Mouse (Mus musculus): Measurements from ENCODE around the gene Hoxa3.

The Hoxa3 gene

DNA sequence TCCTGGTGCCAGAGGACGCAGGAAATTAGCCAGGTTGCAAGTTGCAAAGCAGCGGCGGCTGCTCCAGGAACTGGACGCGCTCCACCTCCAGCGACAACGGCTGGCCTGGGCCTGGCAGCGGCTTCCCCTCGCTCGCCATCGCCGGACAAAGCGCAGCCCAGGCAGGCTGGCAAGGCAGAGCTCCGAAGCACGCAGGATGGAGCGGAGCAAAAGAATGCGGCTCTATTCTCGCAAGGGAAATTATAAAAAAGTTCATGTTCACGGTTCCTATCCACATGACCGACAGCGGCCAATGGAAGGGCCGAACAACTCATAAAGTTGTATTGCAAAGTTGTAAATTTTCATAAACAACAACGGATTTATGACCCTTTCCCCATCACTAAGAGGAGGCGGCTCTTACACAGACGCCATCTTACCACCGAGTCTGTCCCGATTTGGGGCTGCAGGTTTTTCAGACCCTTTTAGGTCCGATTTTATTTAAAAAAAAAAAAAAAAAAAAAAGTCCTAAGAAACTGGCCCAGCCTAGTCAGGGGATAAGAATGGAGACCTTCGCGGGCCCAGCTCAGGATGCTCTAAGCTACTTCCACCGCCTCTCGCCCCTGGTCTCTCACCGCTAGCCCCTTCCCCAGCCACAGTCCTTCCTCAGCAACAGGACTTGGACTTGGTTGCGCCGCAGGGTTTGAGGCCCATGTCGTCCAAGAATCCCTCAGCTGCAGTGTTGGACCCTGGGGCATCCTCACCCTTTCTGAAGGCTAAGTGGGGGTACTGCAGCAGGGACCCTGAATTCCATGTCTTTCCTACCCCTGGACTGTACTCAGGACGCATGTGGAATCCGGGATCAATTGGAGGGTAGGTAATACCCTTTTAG, at the start of gene Hoxa3, which contains the start of gene Gm28308:
TSS of gene Hoxa3 (minus strand) at position 218 of the 868 bp plus-strand sequence.
TSS of gene Gm28308 (minus strand) at position 221 of the 868 bp plus-strand sequence.
- no peak for DNase-seq (ENCODE audit: low spot score)

DNA sequence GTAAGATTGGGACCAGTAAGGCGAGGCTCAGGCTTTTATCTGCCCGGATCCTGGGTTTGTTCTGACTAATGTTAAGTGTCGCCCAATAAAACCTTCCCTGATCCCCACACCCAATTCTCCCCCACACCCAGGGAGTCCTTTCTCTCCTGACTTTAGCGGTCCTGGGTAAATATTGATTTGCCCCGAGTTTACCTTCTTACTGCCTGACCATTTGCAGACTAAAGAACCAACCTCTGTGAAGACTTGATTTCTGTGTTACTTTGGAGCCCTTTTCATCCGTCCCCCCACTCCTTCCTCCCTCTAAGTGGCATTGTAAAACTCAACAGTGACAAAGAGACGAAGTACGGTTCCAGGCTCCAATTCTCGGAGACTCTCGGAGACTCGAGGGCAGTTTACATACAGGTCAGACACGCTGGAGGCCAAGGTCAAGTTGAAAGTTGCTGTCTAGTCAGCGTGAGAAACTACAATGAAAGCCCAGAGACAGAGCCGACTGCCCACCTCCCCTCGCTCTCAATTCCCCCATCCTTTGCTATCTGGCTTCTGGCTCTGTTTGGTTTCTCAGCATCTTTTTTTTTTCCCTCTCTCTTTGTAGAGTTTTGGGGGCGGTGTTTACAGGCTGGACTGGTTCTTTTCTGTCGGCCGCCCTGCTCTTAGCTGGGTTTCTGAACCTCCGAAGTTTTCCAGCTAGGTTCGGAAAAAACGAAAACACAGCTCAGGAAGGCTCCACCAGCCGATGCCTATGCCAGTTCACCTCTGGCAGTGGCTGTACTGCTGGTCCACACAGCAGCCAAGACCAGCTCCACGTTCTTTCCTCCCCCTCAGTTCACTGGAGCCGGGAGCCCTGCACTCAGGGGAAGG, 49.6 kb upstream of the Hoxa3 start:
- no peak for DNase-seq (ENCODE audit: low spot score)

DNA sequence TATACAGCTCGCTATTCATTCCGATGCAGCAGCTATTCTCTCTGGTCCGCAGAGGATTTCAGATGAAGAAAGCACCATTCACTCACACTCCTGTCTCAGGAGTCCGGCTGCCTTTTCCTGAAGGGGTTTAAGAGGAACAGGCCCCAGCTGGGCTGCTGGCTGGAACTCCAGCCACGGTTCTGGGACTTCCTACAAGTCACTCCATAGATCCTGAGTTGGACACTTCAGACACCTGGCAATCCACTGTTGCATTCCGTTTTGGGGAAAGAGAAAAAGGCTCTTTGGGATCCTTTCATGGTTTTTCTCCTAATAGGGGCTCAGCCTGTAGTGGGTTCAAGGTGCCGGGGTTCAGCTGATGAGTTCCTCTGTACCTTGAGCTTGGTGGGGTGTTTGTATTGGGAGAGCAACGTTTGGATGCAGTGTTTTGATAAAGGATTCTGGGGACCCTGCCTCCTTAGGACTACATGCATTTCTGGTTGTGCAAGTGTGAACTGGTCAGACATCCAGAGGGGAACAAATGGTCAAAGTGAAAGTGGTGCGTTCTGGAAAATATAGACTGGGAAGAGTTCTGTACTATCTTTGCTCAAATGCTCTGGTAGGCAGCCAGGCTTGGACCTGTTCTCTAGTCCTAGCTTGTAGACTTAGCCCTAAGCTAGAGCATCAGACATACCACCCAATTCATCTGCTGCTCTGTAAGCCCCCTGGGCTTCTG, 48.8 kb upstream of the Hoxa3 start:
- no peak for DNase-seq (ENCODE audit: low spot score)

DNA sequence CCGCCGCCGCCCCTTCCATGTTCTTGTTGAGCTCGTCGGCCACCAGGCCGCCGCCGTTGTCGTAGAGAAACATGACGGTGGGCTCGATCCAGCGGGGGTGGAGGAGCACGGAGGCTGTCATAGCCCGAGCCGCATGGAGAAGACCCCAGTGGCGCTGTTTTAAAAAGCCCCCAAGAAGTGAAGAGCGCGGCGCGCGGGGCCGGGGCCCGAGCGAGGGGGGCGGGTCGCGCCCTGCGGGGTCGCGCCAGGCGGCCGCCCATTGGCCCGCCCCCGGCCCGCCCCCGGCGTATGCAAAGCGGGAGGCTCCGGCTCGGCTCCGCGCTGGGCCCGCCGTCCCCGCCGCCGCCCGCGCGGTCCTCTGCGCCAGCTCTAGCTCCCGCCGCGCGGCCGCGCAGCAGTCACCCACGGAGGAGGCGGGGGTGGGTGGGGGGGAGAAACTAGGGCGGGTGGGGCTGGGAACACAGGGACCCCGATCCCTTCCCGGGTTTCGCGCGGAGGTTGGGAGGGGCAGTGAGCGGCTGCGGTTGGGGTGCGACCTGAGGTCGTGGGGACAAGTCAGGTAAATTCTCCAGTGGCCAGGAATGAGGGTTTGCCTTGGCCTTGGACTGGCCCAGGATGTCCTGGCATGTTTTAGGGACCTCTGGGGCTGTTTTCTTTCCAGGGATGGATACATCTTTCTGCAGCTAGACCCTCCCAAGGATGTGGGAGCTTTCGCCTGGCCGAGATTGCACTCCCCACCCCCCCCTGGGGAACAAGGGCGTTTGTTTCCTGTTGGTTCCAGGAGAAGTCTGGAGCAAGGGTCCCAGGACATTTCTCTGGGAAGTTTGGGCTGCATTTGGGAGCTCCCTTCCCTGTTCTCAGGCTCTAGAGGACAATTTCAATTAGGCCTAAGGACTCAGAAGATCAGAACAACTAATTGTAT, 47.8 kb upstream of the Hoxa3 start, which contains the start of gene Hoxa13:
TSS of gene Hoxa13 (minus strand) at position 227 of the 922 bp plus-strand sequence.
- no peak for DNase-seq (ENCODE audit: low spot score)

DNA sequence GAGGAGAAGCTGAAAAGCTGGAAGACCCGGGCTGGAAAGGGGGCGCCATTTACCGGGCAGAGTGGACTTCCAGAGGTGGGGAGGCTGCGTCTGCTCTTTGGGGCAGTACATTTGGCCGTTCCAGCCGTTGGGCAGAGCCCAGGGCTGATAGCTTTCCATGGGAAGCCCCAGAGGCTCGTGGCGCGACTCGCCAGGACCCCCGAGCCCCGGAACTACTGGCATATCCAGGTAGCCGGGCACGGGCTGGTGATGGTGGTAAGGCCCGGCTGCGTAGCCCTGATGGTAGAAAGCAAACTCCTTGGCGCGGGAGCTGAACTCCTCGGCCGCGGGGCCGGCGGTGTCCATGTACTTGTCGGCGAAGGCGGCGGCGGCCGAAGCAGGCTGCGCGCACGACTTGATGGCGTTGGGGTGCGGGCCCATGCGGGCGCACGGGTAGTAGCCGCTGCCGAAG, 46.7 kb upstream of the Hoxa3 start:
- no peak for DNase-seq (ENCODE audit: low spot score)

DNA sequence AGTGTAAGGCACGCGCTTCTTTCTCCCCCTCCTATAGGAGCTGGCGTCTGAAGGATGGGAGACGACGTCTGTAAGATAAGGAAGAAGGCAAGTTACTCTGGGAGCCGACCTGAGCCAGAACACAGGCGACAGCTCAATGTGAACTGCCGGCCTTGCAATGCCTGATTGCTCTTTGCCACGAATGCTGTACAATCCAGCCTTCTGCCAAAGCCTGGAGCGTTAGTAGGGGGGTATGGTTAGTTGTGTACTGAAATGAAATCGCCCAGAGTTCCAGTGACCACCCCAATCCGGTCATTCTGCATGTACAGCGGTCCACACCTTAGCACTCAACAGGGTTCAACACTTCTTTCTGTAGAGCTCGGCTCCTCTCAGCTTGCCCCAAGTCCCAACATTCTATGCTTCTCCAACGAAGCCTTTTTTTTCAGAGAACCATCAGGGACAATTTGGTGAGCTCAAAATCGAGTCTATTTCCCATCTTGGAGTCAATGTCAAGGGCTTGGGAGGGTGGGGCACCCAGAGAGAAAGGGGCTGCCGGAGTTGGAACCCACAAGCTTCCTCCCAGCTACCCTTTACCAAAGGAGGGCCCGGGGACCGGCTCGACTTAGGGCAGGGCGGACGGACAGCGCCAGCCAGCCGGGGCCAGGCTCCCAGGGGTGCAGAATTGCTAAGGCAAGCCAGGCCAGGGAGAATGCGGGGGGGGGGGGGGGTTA, 46.1 kb upstream of the Hoxa3 start:
- no peak for DNase-seq (ENCODE audit: low spot score)

DNA sequence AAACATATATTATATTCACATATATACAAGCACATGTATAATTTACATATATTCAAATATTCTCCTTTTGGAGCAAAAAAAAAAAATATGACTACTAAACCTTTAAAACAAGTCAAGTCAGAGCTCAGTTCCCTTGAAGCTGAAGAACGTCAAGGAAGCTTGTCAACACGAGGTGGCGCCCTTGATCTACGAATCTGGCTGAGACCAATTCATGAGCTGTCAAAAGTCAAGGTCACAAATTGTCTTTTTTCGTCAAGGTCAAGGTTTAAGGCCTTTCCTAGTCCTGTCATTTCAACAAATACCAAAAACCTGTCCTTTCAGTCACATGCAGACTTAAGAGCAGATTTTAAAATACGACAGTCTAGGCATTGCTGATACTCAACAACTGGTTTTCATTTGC, 43.8 kb upstream of the Hoxa3 start:
- DNase-seq (ENCODE audit: low spot score): peak; percentile 76

DNA sequence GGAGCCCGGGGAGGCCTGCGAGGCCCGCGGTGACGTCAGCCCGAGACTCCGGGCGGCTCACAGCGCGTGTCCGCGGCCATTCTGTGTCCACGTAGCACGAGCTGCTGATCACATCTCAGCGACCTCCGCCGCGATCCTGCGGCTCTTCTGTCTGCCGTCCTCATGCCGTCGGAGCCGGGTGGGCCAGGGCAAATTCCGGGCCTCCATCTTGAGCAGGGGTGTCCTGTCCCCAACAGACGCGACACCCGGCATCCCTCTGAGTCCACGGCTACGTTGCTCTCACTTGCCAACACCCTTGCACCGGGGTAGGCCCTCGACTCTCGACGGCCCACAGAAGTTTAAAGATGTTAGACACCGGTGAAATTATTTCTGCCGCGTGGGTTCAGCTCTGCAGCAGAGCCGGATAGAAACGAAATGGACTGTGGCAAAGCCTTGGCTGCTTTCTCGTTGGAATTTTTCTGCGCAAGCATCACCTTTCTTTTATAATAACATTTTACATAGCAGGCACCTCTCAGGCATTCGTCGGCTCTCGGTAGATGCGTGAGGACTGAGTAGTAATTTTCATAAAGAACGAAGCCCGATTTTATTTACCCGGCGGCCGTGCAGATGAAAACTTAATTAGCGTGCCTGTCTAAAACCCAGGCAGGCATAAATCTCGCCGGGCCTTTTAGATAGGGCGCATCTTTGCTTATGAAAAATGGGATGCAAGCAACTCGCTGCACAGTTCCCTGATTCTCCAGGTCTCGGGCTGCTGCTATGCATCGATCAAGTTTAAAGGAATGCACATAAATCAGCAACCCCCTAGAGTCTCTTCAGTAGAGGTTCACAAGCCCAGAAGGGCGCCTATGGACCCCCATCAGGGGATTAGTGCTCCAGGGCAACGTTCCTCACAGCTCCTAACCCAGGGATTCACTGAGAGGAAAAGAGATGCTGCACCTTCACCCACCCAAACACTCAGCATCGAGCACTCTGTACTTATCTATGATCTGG, 40.7 kb upstream of the Hoxa3 start:
- no peak for DNase-seq (ENCODE audit: low spot score)

DNA sequence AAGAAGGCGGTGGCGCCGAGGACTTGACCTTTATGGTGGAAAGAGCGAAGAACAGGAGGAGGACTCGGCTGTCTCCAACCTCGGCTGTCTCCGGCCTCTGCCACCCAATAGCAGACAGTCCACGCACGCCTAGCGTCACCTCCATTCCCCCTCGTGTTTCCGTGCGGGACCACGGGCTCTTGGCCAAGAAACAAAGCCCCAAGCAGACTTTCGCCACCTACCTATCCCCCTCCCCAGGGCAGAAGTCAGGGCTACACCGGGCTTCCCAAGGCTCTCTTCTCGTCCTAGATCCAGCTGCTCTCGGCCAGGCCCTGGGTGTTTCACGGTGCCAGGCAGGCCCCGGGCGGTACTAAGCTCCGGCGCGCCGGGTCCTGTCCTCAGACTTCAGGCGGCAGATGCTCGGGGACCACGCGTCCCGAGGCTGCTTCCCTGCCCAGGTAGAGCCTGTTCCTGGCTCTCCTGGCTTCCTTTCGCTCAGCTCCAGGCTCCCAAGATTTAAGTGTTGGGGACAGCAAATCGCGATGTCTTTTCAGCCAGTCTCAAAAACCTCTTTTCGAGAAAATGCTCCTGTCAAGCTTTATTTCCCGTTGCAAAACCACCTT, 39.7 kb upstream of the Hoxa3 start:
- no peak for DNase-seq (ENCODE audit: low spot score)

DNA sequence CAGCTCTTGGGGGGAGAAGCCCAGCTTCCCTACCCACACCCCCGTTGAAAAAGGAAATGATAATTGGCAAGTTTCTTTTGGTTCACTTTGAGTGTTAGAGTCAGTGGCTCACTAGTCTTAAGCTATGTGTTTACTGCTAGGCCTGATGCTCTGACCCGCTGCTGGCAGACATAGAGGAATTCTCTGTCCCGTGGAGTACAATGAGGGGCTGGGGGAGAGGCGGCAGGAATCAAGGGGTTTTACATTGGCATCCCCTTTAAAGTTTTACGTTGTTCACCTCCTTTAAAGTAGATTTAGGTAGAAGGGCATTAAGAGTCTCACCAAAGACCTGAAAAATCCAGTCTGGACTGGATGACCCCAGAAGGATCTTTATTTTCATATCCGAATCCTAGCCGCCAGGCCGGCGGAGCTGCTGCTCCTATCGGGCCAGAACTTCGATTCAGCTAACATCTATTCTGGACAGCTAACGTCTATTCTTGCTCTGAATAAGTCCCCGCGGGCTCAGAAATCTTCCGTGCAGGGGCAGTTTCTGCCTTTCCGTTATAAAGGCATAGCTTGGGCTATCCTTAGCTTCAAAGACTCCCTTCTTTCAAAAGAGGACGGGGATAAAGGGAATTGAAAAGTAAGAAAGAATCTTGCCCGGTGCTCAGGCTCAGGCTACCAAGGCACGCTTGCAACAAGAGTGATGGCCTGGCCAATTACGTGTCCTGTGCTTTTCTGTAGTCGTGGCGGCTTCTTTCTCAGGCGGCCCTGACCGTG, 39.1 kb upstream of the Hoxa3 start:
- no peak for DNase-seq (ENCODE audit: low spot score)

DNA sequence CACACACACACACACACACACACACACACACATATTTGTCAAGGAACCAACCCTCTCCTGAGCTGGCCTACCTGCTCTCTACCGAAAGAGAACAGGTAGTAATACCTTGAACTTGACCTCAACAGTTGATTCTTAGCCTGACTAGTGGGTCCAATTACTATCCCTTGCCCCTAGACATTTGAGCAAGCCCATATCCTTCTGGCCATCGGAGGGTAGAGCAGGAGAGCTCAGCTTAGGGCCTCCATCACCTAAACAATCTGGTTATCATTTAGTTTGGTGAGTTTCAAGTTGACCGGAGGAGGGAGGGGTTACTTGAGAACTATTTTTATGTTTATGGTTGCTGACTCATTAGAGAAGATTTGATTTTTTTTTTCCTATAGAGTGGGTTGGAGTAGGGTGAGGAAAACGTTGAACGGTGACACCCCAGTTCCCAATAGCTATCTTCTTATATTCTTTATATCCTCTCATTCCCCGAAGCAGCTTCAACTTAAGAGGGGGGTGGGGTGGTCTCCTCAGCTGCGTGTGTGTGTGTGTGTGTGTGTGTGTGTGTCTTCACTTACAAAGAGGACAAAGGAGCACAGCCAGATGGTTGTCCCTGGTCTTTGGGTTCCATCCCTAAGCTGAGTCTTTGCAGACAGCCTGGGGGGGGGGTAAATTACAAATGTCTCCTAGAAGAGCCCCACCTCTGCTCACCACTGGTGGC, 38.2 kb upstream of the Hoxa3 start:
- no peak for DNase-seq (ENCODE audit: low spot score)

DNA sequence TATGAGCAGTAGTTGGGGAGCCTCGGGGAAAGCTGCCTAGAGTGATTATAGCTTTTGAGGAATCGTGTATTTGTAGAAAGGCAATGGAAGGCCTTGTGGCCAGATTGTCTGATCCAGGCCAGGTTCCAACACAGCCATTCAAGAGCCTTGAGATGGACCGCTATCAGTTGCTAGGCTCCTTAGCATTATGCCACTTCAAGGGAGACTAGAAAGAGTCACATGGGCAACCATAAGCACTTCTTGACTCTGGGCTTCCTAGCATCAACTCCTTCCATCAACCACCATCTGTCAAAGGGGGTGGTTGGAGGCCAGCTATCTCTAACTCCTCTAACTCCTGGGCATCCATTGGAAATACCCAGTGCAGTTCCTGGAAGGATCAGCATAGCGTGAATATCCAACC, 36.7 kb upstream of the Hoxa3 start:
- no peak for DNase-seq (ENCODE audit: low spot score)

DNA sequence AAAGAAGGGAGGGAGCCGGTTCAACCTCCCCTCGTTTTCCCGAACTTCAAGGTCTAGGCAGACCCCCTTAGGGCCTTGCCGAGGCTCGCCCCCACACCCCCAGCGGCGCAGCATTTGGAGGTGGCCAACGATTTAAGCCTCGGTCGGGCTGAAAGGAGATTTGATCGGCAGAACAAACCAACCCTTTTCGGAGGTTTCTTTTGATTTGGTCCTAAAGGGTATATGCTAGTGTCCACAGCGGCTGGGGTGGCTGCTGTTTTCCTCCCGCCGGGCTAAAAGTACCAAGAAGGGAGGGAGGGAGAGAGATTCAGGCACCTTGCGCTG, 36.2 kb upstream of the Hoxa3 start:
- no peak for DNase-seq (ENCODE audit: low spot score)

DNA sequence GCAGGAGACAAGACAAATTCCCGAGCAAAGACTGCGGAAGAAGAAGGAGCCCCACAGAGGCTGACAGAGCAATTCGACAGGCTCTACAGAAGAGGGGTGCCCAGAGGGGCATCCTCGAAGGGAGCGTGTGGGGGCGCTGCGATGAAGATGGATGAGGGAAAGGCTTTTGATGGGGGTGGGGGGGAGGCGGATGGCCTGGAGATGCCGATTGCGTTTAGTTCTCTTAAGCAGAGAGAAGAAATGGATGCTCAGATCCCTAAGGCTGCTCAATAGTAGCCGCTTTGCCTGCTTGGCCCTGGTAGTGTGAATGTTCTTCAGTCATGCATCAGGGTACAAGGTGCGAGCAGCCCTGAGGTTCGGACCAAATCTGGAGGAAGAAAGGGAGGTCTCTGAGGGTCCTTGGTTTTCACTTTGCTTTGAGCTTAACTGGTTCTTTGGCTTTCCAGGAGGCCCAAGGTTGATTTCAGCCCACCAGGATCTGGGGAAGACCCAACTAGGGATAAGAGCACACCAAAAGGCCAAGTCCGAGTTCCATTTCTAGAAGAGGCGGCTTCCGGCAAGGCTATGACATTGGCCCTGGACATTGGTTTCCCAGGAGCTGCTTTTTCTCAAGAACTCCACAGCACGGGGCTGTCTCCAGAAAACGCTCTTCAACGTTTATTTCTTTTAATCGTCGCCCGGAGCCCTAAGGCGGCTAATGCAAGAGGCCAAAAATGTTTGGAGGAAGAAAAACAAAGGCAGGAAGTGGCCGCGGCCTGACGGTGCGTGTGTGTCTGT, 35.7 kb upstream of the Hoxa3 start:
- DNase-seq (ENCODE audit: low spot score): no peak

DNA sequence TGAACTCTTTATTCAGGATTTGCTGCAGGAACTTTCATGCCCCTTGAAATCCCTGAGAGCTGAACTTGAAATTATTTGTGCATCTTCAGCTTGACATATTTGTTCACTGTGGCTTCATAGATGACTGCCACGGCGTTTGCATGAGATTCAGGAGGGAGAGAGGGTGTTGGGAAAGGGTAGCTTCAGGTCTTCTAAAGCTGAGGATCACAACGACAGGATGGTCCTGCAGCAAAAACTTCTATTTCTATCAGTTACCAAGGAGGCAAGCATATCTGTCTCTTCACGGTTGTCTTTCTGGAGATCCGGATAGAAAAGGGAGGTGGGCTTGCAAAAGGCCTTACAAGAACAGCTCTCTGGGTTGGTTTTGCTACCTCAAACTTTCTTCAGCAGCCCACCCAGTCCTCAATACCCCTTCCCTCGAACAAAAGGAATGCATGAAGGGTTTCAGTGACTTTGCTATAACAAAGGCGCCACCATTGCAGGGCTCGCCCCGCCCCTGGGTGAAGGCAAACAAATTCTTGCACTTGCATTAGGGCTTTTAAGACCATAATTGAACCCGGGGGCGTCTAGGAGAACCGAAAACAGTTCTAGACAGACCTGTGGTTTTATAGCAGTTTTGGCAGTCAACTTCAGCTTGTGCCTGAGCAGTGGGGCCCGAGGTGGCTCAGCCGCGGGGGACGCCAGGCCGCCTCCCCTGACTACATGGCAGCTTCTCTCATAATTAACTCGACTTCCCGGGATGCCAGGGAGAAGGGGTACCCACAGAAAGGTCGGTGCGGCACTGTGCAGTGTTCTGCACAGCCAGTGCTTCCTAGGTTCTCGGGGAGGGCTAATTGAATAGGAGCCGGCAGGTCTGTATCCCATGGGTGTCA, 34.9 kb upstream of the Hoxa3 start:
- DNase-seq (ENCODE audit: low spot score): no peak

DNA sequence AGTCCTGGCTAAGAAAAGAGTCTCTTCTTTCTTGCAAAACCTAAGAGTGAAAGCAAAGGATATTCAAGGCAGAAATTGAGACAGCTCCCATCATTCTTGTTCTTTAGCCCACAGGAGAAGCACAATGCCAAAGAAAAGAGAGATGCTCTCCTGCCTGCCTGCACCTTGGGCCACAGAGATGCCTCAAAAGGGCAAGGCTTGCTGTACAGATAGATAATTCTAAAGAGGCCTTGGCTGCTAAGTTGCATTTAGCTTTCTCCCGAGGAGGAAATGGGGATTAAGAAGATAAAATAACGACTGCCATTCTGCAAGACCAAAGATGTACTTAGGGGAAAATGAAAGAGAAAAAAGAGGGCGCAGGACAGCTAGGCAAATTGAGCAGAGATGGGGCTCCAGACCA, 33.8 kb upstream of the Hoxa3 start:
- DNase-seq (ENCODE audit: low spot score): no peak
